Mouse (Mus musculus) ES-Bruce4 (cell line): ENCODE results near the gene Dbil5. TPM values are rescaled to one million over a fixed set of nuclear protein-coding genes. Genes with fewer than 3 reads are reported as not detected.
"Not testable (repeated sequence)": the region's sequence is repeated elsewhere in the genome, so short reads cannot be mapped to it uniquely, and the experiment has no call there.

ENCODE experiments used
- H3K27ac ChIP-seq: 2 replicates; pipeline ENCODE4 v1.5.1; 2012; ENCODE audit warnings: low read length, inconsistent platforms; ENCODE audit not compliant: insufficient read depth
- H3K27me3 ChIP-seq: 2 replicates; pipeline ENCODE4 v1.6.1; 2012; ENCODE audit warnings: mild to moderate bottlenecking, low read length, inconsistent platforms; ENCODE audit not compliant: control insufficient read depth, poor library complexity, insufficient read depth, severe bottlenecking
- H3K36me3 ChIP-seq: 2 replicates; pipeline ENCODE4 v1.6.1; 2012; ENCODE audit warnings: inconsistent platforms, mild to moderate bottlenecking, low read length, moderate library complexity; ENCODE audit not compliant: control insufficient read depth, poor library complexity, insufficient read depth, severe bottlenecking
- H3K4me1 ChIP-seq: one replicate; pipeline ENCODE4 v1.8.1; 2011; ENCODE audit warnings: low read length; ENCODE audit not compliant: control insufficient read depth, insufficient read depth
- H3K4me3 ChIP-seq: 2 replicates; pipeline ENCODE4 v1.5.1; 2011; ENCODE audit warnings: low read depth, mild to moderate bottlenecking, low read length
- H3K9ac ChIP-seq: 2 replicates; pipeline ENCODE4 v1.6.1; 2012; ENCODE audit warnings: low read depth, mild to moderate bottlenecking, inconsistent platforms; ENCODE audit not compliant: poor library complexity, severe bottlenecking
- H3K9me3 ChIP-seq: replicated peaks from 2 replicates; pipeline ENCODE4 v1.6.1; 2012; ENCODE audit warnings: mild to moderate bottlenecking, low read length, inconsistent platforms; ENCODE audit not compliant: control insufficient read depth, poor library complexity, insufficient read depth, severe bottlenecking
- CTCF ChIP-seq: IDR thresholded peaks from one replicate; pipeline ENCODE4 v1.8.1; 2011; ENCODE audit warnings: low read depth, low read length
- EP300 ChIP-seq: IDR thresholded peaks from 2 replicates; pipeline ENCODE4 v1.6.1; 2011; ENCODE audit warnings: low read depth, low read length; ENCODE audit not compliant: insufficient read depth
- POLR2A ChIP-seq: IDR thresholded peaks from one replicate; pipeline ENCODE4 v1.8.1; 2011; ENCODE audit warnings: low read length; ENCODE audit not compliant: insufficient read depth
- polyA plus RNA-seq: library from polyadenylated mRNA; stranded (reverse); fragments of >200 nt; gene quantifications from 2 replicates; pipeline ENCODE4 v1.2.4, GENCODE M21; 2011; ENCODE audit warnings: low read depth; ENCODE audit not compliant: missing spikeins, insufficient read depth, insufficient read length

Gene Dbil5
- polyA plus RNA-seq, 1 experiment = not detected

DNA sequence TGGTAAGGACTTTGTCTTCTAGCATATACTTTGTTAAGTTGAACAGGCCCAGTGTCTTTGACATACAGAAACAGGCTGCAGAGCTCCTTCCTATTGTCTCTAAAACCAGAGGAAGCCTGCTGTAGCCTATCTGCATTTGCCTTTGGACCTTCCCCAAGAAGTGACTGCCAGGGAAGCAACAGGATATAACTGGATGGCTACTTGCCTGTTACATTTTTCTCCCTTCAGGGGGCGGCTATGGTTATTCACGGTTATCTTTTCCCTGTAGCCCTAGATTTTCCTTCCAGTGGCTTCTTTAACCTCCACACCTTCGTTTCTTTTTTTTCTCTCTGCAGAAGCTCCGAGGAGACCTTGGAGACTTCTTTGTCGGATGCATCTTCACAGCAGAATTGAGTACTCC lies 10.6 kb upstream of the Dbil5 start:
- H3K9ac ChIP-seq = no peak overlapping the region
- H3K36me3 ChIP-seq = 0 out of 2 replicates have a peak, but pooled peaks cover under 1% of the 10 kb centered on the region
- no peaks in the 10 kb centered on the region for H3K9me3 ChIP-seq
- H3K27me3 ChIP-seq = 0 out of 2 replicates have a peak, but pooled peaks cover 2% of the 10 kb centered on the region
- H3K4me3 ChIP-seq = no peak overlapping the region
- TF ChIP-seq EP300 = no peak
- TF ChIP-seq CTCF = no peak
- TF ChIP-seq POLR2A = no peak
- H3K27ac ChIP-seq = no peak overlapping the region
- no peaks in the 10 kb centered on the region for H3K4me1 ChIP-seq

DNA sequence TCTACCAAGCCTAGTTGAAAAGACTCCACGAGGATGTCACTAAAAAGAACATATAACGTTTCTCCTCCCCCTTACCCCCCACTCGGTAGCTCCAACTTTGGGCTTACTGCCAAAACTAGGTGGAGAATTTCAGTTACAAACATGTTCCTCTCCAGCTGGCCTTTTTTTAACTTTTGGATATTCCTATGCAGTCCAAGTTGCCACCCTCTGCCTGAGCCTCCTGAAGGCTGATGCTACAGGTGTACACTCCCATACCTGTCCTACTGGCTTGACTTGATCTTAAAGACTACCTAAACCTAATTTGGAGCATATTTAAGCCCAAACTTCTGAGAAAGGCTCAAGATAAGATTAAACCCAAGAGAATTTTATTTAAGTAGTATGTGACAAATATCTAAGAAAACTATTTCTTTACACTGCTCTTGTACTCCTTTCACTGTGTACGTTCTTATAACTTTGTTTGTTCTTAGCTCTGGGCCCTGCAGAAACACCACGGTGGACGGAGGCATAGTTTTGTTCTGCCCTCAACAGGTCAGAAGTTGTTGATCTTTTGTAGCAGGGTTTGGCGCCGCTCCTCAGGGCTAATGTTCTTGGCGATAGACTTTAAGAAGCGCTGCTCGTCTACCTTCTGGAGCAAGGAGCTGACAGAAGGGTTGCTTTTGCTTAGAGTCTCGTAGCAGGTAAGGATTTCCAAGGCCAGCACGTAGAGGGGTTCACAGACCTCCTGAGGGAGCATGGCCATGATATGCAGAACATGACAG lies 7.0 kb upstream of the Dbil5 start:
- Histone ChIP-seq H3K9me3 (no peaks in the 10 kb centered on the region), H3K9ac (no peak overlapping the region), H3K4me1 (no peaks in the 10 kb centered on the region), H3K4me3 (no peak overlapping the region), H3K27me3 (no peaks in the 10 kb centered on the region), H3K27ac (no peak overlapping the region), H3K36me3 (peaks cover 25% of the 10 kb centered on the region)
- TF ChIP-seq CTCF (no peak), POLR2A (no peak), EP300 (no peak)

DNA sequence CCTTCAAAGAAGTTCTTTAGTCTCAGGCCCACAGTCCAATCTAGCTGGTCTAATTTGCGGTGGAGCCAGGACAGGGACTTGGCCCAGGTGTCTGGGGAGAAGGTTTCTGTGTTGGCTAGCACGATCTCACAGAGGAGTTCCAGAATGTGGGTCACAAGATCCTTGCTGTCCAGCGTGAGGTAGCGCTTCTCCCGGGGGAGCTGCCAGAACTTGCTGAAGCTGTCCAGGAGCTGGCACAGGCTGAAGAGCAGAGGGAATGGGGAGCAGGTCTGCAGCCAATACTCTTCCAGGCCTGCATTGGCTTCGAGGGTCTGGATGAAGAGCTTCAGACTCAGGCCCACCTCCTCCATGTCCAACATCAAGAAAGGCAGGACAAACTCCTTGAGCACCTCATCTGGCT lies 5.8 kb upstream of the Dbil5 start:
- H3K4me1 ChIP-seq, H3K4me3 ChIP-seq, H3K27ac ChIP-seq, H3K27me3 ChIP-seq, H3K9ac ChIP-seq, H3K9me3 ChIP-seq: not testable (repeated sequence)
- H3K36me3 ChIP-seq = peaks cover 25% of the 10 kb centered on the region

DNA sequence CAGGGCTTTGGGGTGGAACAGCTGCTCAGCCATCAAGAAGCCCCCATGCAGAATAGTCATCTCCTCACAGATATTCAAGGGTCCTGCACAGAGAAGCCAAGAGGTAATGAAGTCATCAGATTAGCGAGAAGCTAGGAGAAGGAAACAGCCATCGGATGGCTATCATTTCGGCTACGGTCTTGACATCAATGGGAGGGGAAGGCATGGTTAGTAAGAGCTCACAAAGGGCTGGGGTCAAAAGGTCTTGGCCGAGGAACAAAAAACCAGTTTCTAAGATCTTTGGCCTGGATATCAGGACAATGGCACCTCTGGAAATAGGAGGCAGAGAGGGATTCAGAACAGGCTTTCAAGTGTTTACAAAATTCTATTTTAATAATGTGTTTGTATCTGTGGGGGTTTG lies 3.6 kb upstream of the Dbil5 start:
- Histone ChIP-seq H3K4me1 (no peaks in the 10 kb centered on the region), H3K27ac (no peak overlapping the region), H3K36me3 (peaks cover 25% of the 10 kb centered on the region), H3K9me3 (no peaks in the 10 kb centered on the region), H3K4me3 (no peak overlapping the region), H3K9ac (no peak overlapping the region), H3K27me3 (no peaks in the 10 kb centered on the region)
- no peak for TF ChIP-seq CTCF

DNA sequence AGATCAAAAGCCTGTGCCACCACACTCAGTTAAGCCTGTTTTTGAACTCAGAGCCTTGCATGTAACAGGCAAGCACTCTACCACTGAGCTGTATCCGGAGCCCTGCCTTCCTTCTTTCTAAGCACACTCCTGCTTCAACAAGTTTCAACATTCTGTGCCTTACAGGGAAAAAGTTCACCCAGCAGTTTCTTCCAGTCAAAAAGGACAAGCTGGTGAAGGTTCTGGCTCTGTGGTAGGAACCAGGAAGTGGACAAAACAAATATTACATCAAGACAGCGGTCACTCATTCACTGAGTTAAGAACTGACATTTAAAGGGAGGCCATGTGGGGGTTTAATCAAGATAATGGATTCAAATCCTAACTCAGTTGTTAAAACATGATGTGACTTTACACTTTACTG lies 2.4 kb upstream of the Dbil5 start:
- H3K27ac ChIP-seq = no peak overlapping the region
- H3K4me1 ChIP-seq = no peaks in the 10 kb centered on the region
- no peaks in the 10 kb centered on the region for H3K9me3 ChIP-seq
- H3K27me3 ChIP-seq = no peaks in the 10 kb centered on the region
- peaks cover 26% of the 10 kb centered on the region for H3K36me3 ChIP-seq
- no peak overlapping the region for H3K4me3 ChIP-seq
- H3K9ac ChIP-seq = no peak overlapping the region
- TF ChIP-seq POLR2A (no peak), CTCF (no peak), EP300 (no peak)

DNA sequence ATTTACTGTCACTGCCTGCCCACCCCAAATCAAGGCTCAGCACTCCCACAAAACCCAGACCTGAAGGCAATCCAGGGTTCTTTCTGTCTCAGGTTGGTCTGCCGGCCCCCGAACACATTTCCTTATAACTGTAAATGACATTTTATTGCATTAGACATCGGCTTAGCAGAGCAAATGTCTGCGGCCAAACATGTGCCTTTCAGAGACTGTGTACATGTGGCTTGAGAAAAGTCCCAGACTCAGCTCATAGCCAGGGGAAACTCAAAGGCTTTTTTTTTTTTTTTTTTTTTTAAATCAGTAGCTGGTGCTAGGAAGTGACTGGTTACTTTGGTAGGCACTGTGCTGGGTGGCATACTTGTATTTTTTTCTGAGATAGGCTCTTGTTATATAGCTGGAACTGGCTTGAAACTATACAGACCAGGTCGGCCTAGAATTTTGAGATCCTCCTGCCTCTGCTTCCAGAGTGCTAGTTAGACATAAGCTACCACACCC lies 1.3 kb upstream of the Dbil5 start:
- TF ChIP-seq POLR2A = no peak
- no peak for TF ChIP-seq EP300
- Histone ChIP-seq H3K27ac (no peak overlapping the region), H3K4me1 (no peaks in the 10 kb centered on the region), H3K27me3 (no peaks in the 10 kb centered on the region), H3K9me3 (no peaks in the 10 kb centered on the region), H3K36me3 (peaks cover 32% of the 10 kb centered on the region), H3K4me3 (peak overlapping the region; percentile 80; the same call in 1 of the 2 replicates), H3K9ac (peak overlapping the region; percentile 82)
